Mouse (Mus musculus) testis, adult 2 months (tissue): ENCODE measurements at regions not wholly inside any gene's neighbourhood (a gene's known extent, or its start where the extent isn't known, plus 50 kb on each side); places are given as distances from the start of the nearest gene placed in this dataset.

Source experiments
- H3K27ac ChIP-seq: fragments of 200-500 bp; 2 replicates; pipeline ENCODE4 v1.5.1; 2012; ENCODE audit warnings: low read depth, low read length; ENCODE audit not compliant: control insufficient read depth, insufficient read depth
- H3K27me3 ChIP-seq: fragments of 200-500 bp; 2 replicates; pipeline ENCODE4 v1.6.1; 2012; ENCODE audit warnings: mild to moderate bottlenecking, low read length, moderate library complexity; ENCODE audit not compliant: control insufficient read depth, insufficient read depth
- H3K36me3 ChIP-seq: fragments of 200-500 bp; 2 replicates; pipeline ENCODE4 v1.6.1; 2012; ENCODE audit warnings: mild to moderate bottlenecking, low read length; ENCODE audit not compliant: control insufficient read depth, insufficient read depth
- H3K4me1 ChIP-seq: fragments of 200-500 bp; 2 replicates; pipeline ENCODE4 v1.6.1; 2012; ENCODE audit warnings: low read length; ENCODE audit not compliant: control insufficient read depth, insufficient read depth
- H3K4me3 ChIP-seq: fragments of 200-500 bp; 2 replicates; pipeline ENCODE4 v1.5.1; 2012; ENCODE audit warnings: low read depth, mild to moderate bottlenecking, low read length, moderate library complexity, mixed read lengths; ENCODE audit not compliant: control insufficient read depth
- CTCF ChIP-seq: fragments of 200-500 bp; IDR thresholded peaks from 2 replicates; pipeline ENCODE4 v1.5.1; 2012; ENCODE audit warnings: low read depth, mild to moderate bottlenecking, inconsistent platforms, low read length, moderate library complexity; ENCODE audit not compliant: control insufficient read depth, insufficient read depth, insufficient replicate concordance
- POLR2A ChIP-seq: fragments of 200-500 bp; IDR thresholded peaks from 2 replicates; pipeline ENCODE4 v1.6.1; 2012; ENCODE audit warnings: low read depth, mild to moderate bottlenecking, inconsistent platforms, low read length, moderate library complexity; ENCODE audit not compliant: control insufficient read depth

DNA sequence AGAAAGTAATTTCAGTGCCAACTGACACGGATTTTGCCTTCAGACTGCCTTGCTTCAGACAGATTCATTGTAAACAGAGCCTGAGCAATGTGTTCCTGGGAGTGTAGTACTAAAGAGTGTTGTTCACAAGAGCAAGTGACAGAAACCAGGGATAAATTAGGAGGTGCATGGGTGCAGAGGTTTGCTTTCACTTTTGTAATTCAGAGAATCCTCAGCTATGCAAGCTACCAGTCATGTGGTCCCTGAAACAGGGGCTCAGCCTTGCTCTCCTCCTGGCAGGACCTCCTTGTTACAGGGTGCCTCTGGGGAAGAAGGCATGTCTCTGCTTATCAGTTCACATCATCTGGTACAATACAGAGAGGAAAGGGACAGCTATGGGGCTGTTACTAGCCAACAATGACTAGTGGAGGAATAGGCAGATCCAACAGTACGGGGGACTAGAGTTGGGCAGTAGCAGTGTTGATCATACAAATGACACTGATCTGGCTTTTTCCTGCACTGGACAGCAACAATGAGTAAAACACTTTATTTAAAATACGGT lies 504.5 kb downstream of the Pdha2 start:
- H3K36me3 ChIP-seq: no peaks in the 10 kb centered on the region
- H3K27ac ChIP-seq: no peak overlapping the region
- no peak for TF ChIP-seq CTCF
- no peak overlapping the region for H3K4me3 ChIP-seq
- H3K27me3 ChIP-seq: no peaks in the 10 kb centered on the region
- H3K4me1 ChIP-seq: no peaks in the 10 kb centered on the region

DNA sequence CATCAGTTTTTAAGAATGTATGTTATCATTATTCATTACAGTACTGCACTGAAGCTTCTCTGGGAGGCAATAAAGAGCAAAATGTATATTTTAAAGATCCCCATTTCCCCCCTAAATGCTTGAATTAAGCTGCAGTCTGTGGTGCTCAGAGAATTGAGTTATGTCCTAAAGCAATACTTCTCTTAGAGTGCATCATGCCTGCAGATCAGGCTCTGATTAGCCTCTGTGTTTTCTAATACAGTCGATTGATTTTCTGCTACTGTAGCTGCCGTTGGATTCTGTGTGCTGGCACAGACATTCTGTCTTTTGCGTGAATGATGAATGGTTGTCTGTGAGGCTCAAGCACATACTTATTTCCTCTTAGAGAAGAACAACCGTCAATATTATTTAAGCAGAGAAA lies 505.4 kb downstream of the Pdha2 start:
- H3K4me3 ChIP-seq: no peak overlapping the region
- no peaks in the 10 kb centered on the region for H3K36me3 ChIP-seq
- no peak overlapping the region for H3K27ac ChIP-seq
- H3K27me3 ChIP-seq: no peaks in the 10 kb centered on the region
- TF ChIP-seq CTCF (no peak), POLR2A (no peak)
- H3K4me1 ChIP-seq: no peaks in the 10 kb centered on the region

DNA sequence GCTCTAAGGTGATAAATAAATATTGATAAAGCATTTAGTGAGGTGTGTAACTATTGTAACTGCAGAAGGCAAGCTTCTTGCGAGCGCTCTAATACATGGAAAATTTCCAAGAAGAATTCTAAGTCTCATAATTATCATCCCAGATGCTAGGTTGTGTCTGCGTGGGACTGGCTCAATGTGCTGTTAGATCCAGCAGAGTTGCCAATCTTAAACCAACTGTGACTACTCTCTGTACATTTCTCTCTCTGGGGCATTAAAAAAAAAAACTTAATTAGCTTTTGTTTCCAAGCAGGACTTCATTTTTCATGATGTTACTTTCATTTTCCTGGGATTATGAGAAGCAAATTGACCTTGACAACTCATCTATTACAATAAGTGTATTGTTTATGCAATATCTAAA lies 506.6 kb downstream of the Pdha2 start:
- Histone ChIP-seq H3K4me1 (no peaks in the 10 kb centered on the region), H3K4me3 (no peak overlapping the region), H3K27me3 (no peaks in the 10 kb centered on the region), H3K27ac (no peak overlapping the region), H3K36me3 (no peaks in the 10 kb centered on the region)
- TF ChIP-seq CTCF: no peak
- no peak for TF ChIP-seq POLR2A

DNA sequence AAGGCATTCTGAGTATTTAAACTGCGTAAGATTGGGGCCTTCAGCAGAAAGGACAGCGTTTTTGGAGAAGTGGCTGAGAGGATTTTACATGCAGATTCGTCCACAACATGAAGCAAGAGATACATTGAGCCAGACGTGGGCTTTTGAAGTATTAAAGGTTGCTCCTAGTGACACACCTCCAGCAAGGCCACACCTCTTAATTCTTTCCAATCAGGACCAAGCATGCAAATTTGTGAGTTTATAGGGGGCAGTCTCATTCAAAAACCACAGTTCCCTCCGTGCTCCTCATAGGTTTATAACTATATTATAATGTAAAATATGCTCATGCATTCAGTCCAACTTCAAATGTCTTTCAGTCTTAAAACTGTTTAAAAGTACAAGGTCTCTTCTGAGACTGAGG lies 509.2 kb downstream of the Pdha2 start:
- Histone ChIP-seq H3K4me1 (no peaks in the 10 kb centered on the region), H3K27ac (no peak overlapping the region), H3K4me3 (no peak overlapping the region), H3K36me3 (no peaks in the 10 kb centered on the region), H3K27me3 (no peaks in the 10 kb centered on the region)
- TF ChIP-seq POLR2A: no peak
- no peak for TF ChIP-seq CTCF

DNA sequence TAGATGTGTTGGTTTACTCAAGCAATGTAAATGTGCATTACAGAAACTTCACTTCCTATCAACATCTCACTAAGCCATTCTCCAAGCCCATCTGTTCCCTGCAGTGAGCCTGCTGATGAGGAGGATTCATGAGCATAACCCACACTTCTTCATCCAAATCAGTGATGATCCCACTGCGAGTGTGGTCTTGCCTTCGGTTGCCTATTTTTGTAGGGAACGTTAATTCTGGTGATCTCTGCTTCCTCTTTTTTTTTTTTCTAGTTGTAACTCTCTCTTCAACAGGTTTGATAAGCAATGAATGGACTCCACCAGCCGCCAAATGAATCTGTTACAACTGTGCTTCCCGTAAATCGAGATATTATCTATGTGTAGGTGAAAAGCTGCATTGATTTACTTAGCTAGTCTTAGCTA lies 509.9 kb downstream of the Pdha2 start:
- Histone ChIP-seq H3K4me3 (no peak overlapping the region), H3K27me3 (no peaks in the 10 kb centered on the region), H3K4me1 (no peaks in the 10 kb centered on the region), H3K36me3 (no peaks in the 10 kb centered on the region), H3K27ac (no peak overlapping the region)
- TF ChIP-seq CTCF (no peak), POLR2A (no peak)

DNA sequence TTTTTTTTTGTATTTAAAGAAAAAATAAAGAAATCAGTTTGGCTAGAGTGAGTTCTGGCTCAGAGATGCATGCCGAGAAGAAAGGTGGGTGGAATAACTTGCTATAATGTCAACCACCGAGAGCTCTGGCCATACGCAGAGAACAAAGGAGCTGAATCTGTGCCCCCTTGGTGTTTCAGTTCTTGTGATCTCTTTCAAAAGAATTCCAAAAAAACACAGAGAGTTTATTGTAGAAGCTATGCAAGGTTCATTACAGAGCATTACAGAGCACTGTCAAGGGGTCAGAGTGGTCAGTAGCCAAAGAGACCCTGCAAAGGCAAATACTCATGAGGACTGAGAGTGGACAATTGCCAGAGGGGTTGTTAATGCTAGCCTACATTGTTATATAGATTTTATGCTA lies 514.9 kb downstream of the Pdha2 start:
- TF ChIP-seq CTCF (no peak), POLR2A (no peak)
- H3K36me3 ChIP-seq: no peaks in the 10 kb centered on the region
- no peaks in the 10 kb centered on the region for H3K27me3 ChIP-seq
- H3K4me1 ChIP-seq: no peaks in the 10 kb centered on the region
- H3K27ac ChIP-seq: no peak overlapping the region
- H3K4me3 ChIP-seq: no peak overlapping the region

DNA sequence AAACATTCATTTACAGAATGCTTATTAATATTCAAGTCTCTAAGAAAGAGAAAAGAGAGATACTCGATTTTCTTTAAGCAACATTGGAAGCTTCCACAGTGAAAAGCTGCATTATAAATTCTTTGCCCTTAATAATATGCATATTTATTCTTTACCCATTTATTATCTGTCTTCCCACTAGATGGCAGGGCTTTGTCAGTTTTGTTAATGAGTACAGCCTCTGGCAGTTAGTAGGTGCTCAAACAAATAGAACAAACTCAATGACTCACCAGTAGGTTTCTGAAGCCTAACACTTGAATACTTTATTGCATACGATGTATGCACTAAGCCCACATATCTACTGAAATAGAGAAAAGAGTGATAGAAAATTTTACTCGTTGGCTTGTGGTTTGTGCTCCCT lies 529.4 kb downstream of the Pdha2 start:
- TF ChIP-seq POLR2A: no peak
- TF ChIP-seq CTCF: no peak
- H3K4me3 ChIP-seq: no peak overlapping the region

More for the DNA sequence above, 529.4 kb downstream of the Pdha2 start:
- H3K27ac ChIP-seq: no peak overlapping the region
- no peaks in the 10 kb centered on the region for H3K4me1 ChIP-seq
- H3K27me3 ChIP-seq: no peaks in the 10 kb centered on the region
- no peaks in the 10 kb centered on the region for H3K36me3 ChIP-seq
